Mouse (Mus musculus) spleen, postnatal 14 days (tissue): ENCODE results near the gene Olfr1286.

ENCODE experiments used
- DNase-seq, 2 experiments: peaks; one replicate each; pipeline ENCODE4 v3.0.0; 2021 to 2022; ENCODE audit warnings: low spot score in 2 of 2

Olfr1286 gene

DNA sequence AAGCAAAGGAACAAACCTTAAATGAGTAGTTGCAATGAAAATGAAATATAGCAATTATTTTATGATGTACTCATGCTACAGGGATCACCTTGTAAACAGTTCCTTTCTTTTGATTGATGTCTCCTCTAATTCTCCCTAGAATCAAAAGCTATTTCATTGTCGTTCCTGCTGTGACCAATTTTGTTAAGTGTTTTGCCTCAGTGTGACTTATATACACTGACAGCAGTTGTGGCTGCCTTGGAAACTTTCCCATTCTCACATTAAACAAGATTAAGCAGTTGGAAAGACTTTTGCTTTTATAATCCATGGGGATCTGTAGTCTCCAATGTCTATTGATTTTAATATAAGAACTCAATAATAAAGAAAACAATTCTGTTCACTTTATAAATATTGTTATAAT, at the start of gene Olfr1286:
TSS of gene Olfr1286 (minus strand) at position 185 of the 400 bp plus-strand sequence.
- no peak for DNase-seq

DNA sequence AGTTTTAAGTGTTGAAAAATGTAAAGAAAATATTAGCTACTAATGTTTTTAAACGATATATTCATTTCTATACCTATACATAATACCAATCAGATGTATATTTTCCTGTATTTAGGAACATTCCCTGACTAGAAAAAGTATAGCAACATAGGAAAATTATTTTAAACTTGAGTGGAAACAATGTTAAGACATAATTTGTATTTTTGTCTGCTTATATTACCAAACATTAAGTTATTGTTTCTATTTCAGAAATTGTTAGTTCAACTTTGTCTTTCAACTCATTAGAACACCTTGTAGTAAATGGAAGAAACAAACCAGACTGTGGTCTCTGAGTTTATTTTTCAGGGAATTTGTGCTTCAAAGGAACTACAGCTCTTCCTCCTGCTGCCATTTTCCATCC, 25.9 kb upstream of the Olfr1286 start, which contains the start of gene Olfr1287:
TSS of gene Olfr1287 (plus strand) at position 301 of the 400 bp plus-strand sequence.
- DNase-seq = no peak

DNA sequence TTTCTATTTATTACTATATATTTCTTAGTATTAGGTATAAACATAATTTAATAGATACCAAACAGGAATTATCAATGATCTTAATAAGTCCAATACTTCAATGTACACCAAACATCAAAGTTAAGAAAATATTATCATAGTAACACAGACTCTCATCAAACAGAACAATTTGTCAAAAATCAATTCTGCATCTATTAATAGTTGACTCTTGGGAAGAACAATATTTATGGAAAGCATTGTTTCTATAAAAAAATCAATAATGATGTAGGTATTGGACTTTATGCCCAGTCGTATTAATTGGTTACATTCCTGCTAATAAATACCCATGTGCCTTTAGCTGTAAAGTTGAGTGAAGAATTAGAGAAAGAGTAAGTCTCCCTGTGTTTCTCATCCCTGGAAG, 47.7 kb downstream of the Olfr1286 start, which contains the start of gene Olfr1284:
TSS of gene Olfr1284 (plus strand) at position 301 of the 400 bp plus-strand sequence.
- DNase-seq = no peak
